Mouse (Mus musculus) kidney, adult 2 months (tissue): ENCODE measurements around the gene Ascc3. TPM values are rescaled to one million over a fixed set of nuclear protein-coding genes. Genes with fewer than 3 reads are reported as not detected.

Experiments used
- DNase-seq: peaks from one replicate; pipeline ENCODE4 v3.0.0; 2021
- H3K27ac ChIP-seq: fragments of 200-500 bp; 2 replicates; pipeline ENCODE4 v1.5.1; 2012; ENCODE audit warnings: low read depth, low read length, control low read depth, inconsistent platforms; ENCODE audit not compliant: insufficient read depth
- H3K27me3 ChIP-seq: fragments of 200-500 bp; replicated peaks from 2 replicates; pipeline ENCODE4 v1.6.1; 2012; ENCODE audit warnings: mild to moderate bottlenecking, moderate library complexity, low read length, inconsistent platforms; ENCODE audit not compliant: control insufficient read depth, insufficient read depth
- H3K36me3 ChIP-seq: fragments of 200-500 bp; 2 replicates; pipeline ENCODE4 v1.6.1; 2012; ENCODE audit warnings: mild to moderate bottlenecking, moderate library complexity, low read length, inconsistent platforms; ENCODE audit not compliant: control insufficient read depth, insufficient read depth
- H3K4me1 ChIP-seq: fragments of 200-500 bp; 2 replicates; pipeline ENCODE4 v1.6.1; 2011; ENCODE audit warnings: low read length; ENCODE audit not compliant: control insufficient read depth, insufficient read depth
- H3K4me3 ChIP-seq: fragments of 200-500 bp; 2 replicates; pipeline ENCODE4 v1.5.1; 2011; ENCODE audit warnings: mild to moderate bottlenecking, low read depth, low read length, control low read depth; ENCODE audit not compliant: insufficient read depth
- CTCF ChIP-seq: fragments of 200-500 bp; conservative IDR thresholded peaks from 2 replicates; pipeline ENCODE4 v1.5.1; 2011; ENCODE audit warnings: low read depth, mild to moderate bottlenecking, control low read depth, low read length, moderate library complexity, mixed read lengths; ENCODE audit not compliant: insufficient read depth, insufficient read length
- POLR2A ChIP-seq: fragments of 200-500 bp; IDR thresholded peaks from one replicate; pipeline ENCODE4 v1.6.1; 2011; ENCODE audit warnings: low read depth, low read length, control low read depth
- WGBS: fragments of 180-500 bp; shearing (Covaris S2); methylation state at CpG from one replicate; pipeline ENCODE4 v1.1.7; 2018; 5-methylcytosine and 5-hydroxymethylcytosine counted together
- polyA plus RNA-seq: library from polyadenylated mRNA; depleted of rRNA; stranded (reverse); fragments of >200 nt; gene quantifications from 2 replicates; pipeline ENCODE4 v1.2.3, GENCODE M21; 2012

Gene Ascc3
- polyA plus RNA-seq, 1 experiment = 11.8 TPM

GRCm38 (mm10) chr10:50802380-50802779 lies 209.9 kb downstream of the Ascc3 start:
- DNase-seq = no peak
- TF ChIP-seq CTCF = no peak
- TF ChIP-seq POLR2A = no peak
- H3K27me3 ChIP-seq = no peaks in the 10 kb centered on the region
- whole genome bisulfite sequencing = 69% methylated on average over 2 of the region's 2 CpGs
- no peak overlapping the region for H3K4me3 ChIP-seq
- peaks cover 2% of the 10 kb centered on the region; the same call in 1 of the 2 replicates for H3K4me1 ChIP-seq
- H3K36me3 ChIP-seq = no peaks in the 10 kb centered on the region
- 0 out of 2 replicates have a peak overlapping the region, but pooled peaks have one; percentile 23 for H3K27ac ChIP-seq

- TF ChIP-seq POLR2A (no peak), CTCF (no peak)
- 67% methylated on average over 2 of the region's 2 CpGs for WGBS
- no peak overlapping the region for H3K27ac ChIP-seq
- H3K27me3 ChIP-seq = no peaks in the 10 kb centered on the region
- H3K36me3 ChIP-seq = no peaks in the 10 kb centered on the region
- H3K4me3 ChIP-seq = no peak overlapping the region
- no peak for DNase-seq
- H3K4me1 ChIP-seq = peaks cover 2% of the 10 kb centered on the region; the same call in 1 of the 2 replicates
Observed at GRCm38 (mm10) chr10:50806166-50806565, 213.7 kb downstream of the Ascc3 start.

- no peak for DNase-seq
- Histone ChIP-seq H3K4me1 (no peaks in the 10 kb centered on the region), H3K27ac (no peak overlapping the region), H3K36me3 (no peaks in the 10 kb centered on the region; the same call in 1 of the 2 replicates), H3K27me3 (no peaks in the 10 kb centered on the region), H3K4me3 (no peak overlapping the region)
- 91% methylated on average over 1 of the region's 1 CpGs for WGBS
- TF ChIP-seq POLR2A = no peak
- TF ChIP-seq CTCF = no peak
Observed at GRCm38 (mm10) chr10:50822363-50822762, 229.9 kb downstream of the Ascc3 start.

- Histone ChIP-seq H3K36me3 (no peaks in the 10 kb centered on the region; the same call in 1 of the 2 replicates), H3K4me3 (no peak overlapping the region), H3K27me3 (no peaks in the 10 kb centered on the region), H3K27ac (no peak overlapping the region), H3K4me1 (no peaks in the 10 kb centered on the region)
- TF ChIP-seq CTCF (no peak), POLR2A (no peak)
- DNase-seq = no peak
Observed at GRCm38 (mm10) chr10:50826829-50827228, 234.4 kb downstream of the Ascc3 start.

GRCm38 (mm10) chr10:50834533-50834932 lies 242.1 kb downstream of the Ascc3 start:
- no peak for TF ChIP-seq CTCF
- no peak for TF ChIP-seq POLR2A

GRCm38 (mm10) chr10:50843363-50843762 lies 250.9 kb downstream of the Ascc3 start:
- Histone ChIP-seq H3K27ac (no peak overlapping the region), H3K4me3 (no peak overlapping the region), H3K27me3 (no peaks in the 10 kb centered on the region), H3K4me1 (no peaks in the 10 kb centered on the region), H3K36me3 (no peaks in the 10 kb centered on the region; the same call in 1 of the 2 replicates)
- WGBS = 87% methylated on average over 3 of the region's 3 CpGs
- TF ChIP-seq CTCF (no peak), POLR2A (no peak)
- DNase-seq = no peak

More at GRCm38 (mm10) chr10:50834533-50834932, 242.1 kb downstream of the Ascc3 start:
- 83% methylated on average over 2 of the region's 2 CpGs for WGBS
- DNase-seq = no peak
- H3K27ac ChIP-seq = no peak overlapping the region
- no peaks in the 10 kb centered on the region for H3K27me3 ChIP-seq
- no peak overlapping the region for H3K4me3 ChIP-seq
- no peaks in the 10 kb centered on the region; the same call in 1 of the 2 replicates for H3K4me1 ChIP-seq
- no peaks in the 10 kb centered on the region for H3K36me3 ChIP-seq

GRCm38 (mm10) chr10:50868202-50868601 lies 275.7 kb downstream of the Ascc3 start:
- Histone ChIP-seq H3K27me3 (no peaks in the 10 kb centered on the region), H3K36me3 (no peaks in the 10 kb centered on the region), H3K4me3 (no peak overlapping the region), H3K27ac (no peak overlapping the region), H3K4me1 (no peaks in the 10 kb centered on the region; the same call in 1 of the 2 replicates)
- WGBS = 65% methylated on average over 4 of the region's 4 CpGs
- TF ChIP-seq POLR2A (no peak), CTCF (no peak)
- peak; percentile 50 for DNase-seq

- H3K4me3 ChIP-seq = no peak overlapping the region
- DNase-seq = no peak
- no peaks in the 10 kb centered on the region for H3K36me3 ChIP-seq
- H3K4me1 ChIP-seq = no peaks in the 10 kb centered on the region
- H3K27ac ChIP-seq = no peak overlapping the region
- 87% methylated on average over 5 of the region's 5 CpGs for WGBS
- H3K27me3 ChIP-seq = no peaks in the 10 kb centered on the region
- TF ChIP-seq POLR2A (no peak), CTCF (no peak)
Observed at GRCm38 (mm10) chr10:50876952-50877351, 284.5 kb downstream of the Ascc3 start.
